Mouse (Mus musculus) liver, embryonic 13.5 days (tissue): ENCODE data around the gene Acly. TPM values are rescaled to one million over a fixed set of nuclear protein-coding genes. Genes with fewer than 3 reads are reported as not detected.

ENCODE experiments used
- ATAC-seq: fragments of 200-750 bp; cut with Nextera tagmentation; 2 replicates; pipeline ENCODE4 v1.8.0; 2017; ENCODE audit warnings: low read depth, mild to moderate bottlenecking, moderate number of reproducible peaks, moderate library complexity
- DNase-seq: peaks from one replicate; pipeline ENCODE4 v3.0.0; 2022
- H3K27ac ChIP-seq: fragments of 300-500 bp; sonication (generic); 2 replicates; pipeline ENCODE4 v1.5.1; 2015; ENCODE audit warnings: moderate library complexity, mild to moderate bottlenecking, inconsistent platforms
- H3K27me3 ChIP-seq: fragments of 300-500 bp; sonication (generic); 2 replicates; pipeline ENCODE4 v1.6.1; 2015; ENCODE audit warnings: mild to moderate bottlenecking, inconsistent platforms
- H3K36me3 ChIP-seq: fragments of 300-500 bp; sonication (generic); 2 replicates; pipeline ENCODE4 v1.6.1; 2015; ENCODE audit warnings: mild to moderate bottlenecking, inconsistent platforms
- H3K4me1 ChIP-seq: fragments of 300-500 bp; sonication (generic); replicated peaks from 2 replicates; pipeline ENCODE4 v1.6.1; 2015; ENCODE audit warnings: inconsistent platforms
- H3K4me2 ChIP-seq: fragments of 300-500 bp; sonication (generic); 2 replicates; pipeline ENCODE4 v1.6.1; 2015; ENCODE audit warnings: inconsistent platforms, mild to moderate bottlenecking, moderate library complexity
- H3K4me3 ChIP-seq: fragments of 300-500 bp; sonication (generic); replicated peaks from 2 replicates; pipeline ENCODE4 v1.5.1; 2015; ENCODE audit warnings: mild to moderate bottlenecking, inconsistent platforms
- H3K9ac ChIP-seq: fragments of 300-500 bp; sonication (generic); 2 replicates; pipeline ENCODE4 v1.6.1; 2015; ENCODE audit warnings: mild to moderate bottlenecking, inconsistent platforms
- H3K9me3 ChIP-seq: fragments of 300-500 bp; sonication (generic); replicated peaks from 2 replicates; pipeline ENCODE4 v1.6.1; 2016; ENCODE audit warnings: inconsistent platforms
- WGBS: fragments of 180-500 bp; shearing (Covaris S2); methylation state at CpG from one replicate; pipeline ENCODE4 v1.1.7; 2015; ENCODE audit not compliant: insufficient replicate concordance; 5-methylcytosine and 5-hydroxymethylcytosine counted together
- polyA plus RNA-seq: library from polyadenylated mRNA; unstranded; fragments of >200 nt; fragmentation: Nextera tagmentation; extraction: Ambion mirVana; gene quantifications from 2 replicates; pipeline ENCODE4 v1.2.1, GENCODE M21; 2015

Acly gene
- polyA plus RNA-seq, 1 experiment from 2014 or later = 86.2 TPM

DNA sequence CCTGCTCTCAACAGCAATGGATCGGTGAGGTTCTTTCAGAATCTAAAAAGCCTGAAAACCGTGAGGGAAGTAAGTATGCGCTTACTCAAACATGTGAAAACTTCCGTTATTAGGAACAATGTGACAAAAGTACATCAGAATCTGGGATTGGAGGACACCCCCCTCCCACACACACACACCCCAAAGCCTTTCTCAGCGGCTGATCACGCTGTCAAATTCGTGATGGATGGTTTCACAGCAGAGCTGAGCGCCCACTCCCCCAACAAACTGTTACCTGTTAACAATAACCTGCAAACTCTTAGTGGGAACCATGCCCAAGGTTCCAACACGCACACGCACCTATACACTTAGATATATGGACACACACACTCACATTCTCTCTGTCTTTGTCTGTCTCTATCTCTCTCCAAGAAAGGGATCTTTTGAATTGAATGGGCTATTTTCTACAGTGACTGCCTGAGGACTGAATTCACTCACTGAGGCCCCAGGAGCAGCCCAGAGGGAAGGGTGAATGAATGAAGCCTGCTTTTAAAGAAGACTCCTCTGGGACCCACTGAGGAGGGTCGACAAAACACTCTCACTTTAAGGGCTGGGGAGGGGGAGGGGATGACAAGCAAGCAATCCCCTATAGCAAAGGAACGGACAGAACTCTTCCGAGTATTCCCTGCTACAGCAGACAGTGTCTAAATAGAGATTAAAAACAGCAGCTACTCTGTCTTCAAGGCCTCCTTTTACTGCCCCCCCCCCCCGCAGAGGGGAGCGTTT lies 1.6 kb downstream of the Acly start:
- DNase-seq (no peak), ATAC-seq (no peak)
- WGBS = 41% methylated on average over 15 of the region's 15 CpGs
- H3K4me3 ChIP-seq = peak overlapping the region; percentile 76
- H3K4me2 ChIP-seq = peak overlapping the region; percentile 88
- H3K9me3 ChIP-seq = no peaks in the 10 kb centered on the region
- peak overlapping the region; percentile 86 for H3K9ac ChIP-seq
- H3K4me1 ChIP-seq = peaks cover 47% of the 10 kb centered on the region
- H3K27me3 ChIP-seq = no peaks in the 10 kb centered on the region
- H3K27ac ChIP-seq = no peak overlapping the region
- H3K36me3 ChIP-seq = peaks cover 34% of the 10 kb centered on the region

DNA sequence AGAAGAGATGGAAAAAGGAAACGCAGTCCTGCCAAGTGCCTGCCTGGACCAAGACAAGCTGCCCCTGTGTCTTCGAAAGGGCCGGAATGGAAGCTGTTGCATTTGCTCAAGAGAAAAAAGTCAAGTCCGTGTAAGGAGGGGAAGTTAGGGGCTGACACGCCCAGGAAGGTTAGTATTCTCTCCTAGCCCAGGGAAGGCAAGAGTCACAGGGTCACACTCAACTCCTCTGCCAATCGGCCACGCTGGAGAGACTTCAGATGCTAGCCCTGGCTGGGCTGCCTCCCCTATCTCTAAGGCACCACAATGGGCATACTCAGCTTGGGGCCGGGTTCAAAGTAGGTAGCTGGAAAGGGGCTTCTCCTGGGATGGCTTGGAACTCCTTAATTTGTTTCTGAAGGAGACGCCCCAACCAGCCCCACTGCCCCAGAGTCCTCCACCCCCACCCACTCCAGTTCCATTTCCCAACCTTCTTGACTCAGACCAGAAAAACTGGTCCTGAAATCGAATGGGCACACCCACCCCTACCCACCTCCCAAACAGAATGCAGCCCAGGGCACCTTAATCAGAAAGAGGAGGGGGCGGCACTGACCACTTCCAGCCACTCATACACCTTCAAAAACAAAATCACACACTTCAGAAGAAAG lies 2.7 kb downstream of the Acly start:
- DNase-seq (no peak), ATAC-seq (no peak)
- H3K36me3 ChIP-seq = peaks cover 45% of the 10 kb centered on the region
- no peaks in the 10 kb centered on the region for H3K27me3 ChIP-seq
- peaks cover 43% of the 10 kb centered on the region for H3K4me1 ChIP-seq
- peak overlapping the region; percentile 24; the same call in 1 of the 2 replicates for H3K9ac ChIP-seq
- peak overlapping the region; percentile 88 for H3K4me2 ChIP-seq
- WGBS = 51% methylated on average over 11 of the region's 11 CpGs
- H3K27ac ChIP-seq = no peak overlapping the region
- peak overlapping the region; percentile 76 for H3K4me3 ChIP-seq
- no peaks in the 10 kb centered on the region for H3K9me3 ChIP-seq

DNA sequence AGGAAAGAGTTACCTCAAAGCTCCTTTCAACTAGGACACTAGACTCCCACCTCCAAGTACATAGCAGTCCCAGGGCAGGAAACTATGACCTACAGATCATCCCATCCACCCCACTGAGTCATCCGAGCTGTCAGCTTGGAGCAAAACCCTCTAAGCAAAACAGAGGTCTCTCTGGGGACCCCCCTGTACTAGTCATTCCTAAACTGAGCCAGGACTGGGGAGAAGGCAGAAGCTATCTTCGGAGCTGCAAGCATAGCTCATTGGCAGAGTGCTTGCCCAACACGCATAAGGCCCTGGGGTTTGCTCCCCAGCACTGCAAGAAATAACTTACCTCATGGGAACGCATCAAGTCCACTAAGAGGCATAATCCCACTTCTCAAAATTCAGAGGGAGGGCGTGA lies 3.4 kb downstream of the Acly start:
- Histone ChIP-seq H3K36me3 (peaks cover 53% of the 10 kb centered on the region), H3K27ac (no peak overlapping the region), H3K9me3 (no peaks in the 10 kb centered on the region), H3K4me2 (no peak overlapping the region), H3K9ac (no peak overlapping the region), H3K4me3 (no peak overlapping the region), H3K27me3 (no peaks in the 10 kb centered on the region), H3K4me1 (peaks cover 50% of the 10 kb centered on the region)
- no peak for ATAC-seq
- WGBS = 81% methylated on average over 5 of the region's 5 CpGs
- DNase-seq = no peak

DNA sequence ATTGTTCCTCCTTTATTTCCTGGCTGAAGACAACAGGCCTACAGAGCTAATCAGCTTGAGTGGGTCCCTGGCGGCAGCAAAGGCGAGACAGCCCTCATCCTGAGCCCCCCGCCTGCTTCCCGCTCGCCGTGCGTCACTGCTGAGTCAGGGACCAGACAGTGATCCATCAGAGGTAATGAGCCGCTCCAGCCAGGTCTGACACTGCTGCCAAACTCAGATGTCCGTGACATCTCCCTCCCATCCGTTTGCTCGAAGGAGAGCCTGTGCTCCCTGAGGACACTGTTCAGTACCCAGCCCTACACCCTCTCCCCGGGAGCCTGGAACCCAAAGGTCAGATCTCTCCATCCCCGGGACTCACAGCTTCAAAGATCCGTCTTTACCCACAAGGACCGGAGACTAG lies 7.0 kb downstream of the Acly start:
- Histone ChIP-seq H3K4me3 (no peak overlapping the region), H3K27ac (no peak overlapping the region), H3K4me1 (peaks cover 33% of the 10 kb centered on the region), H3K36me3 (peaks cover 84% of the 10 kb centered on the region), H3K9ac (no peak overlapping the region), H3K27me3 (no peaks in the 10 kb centered on the region), H3K9me3 (no peaks in the 10 kb centered on the region), H3K4me2 (no peak overlapping the region)
- no peak for ATAC-seq
- WGBS = 83% methylated on average over 15 of the region's 15 CpGs
- DNase-seq = no peak

GRCm38 (mm10) chr11:100519188-100519587 lies 8.6 kb downstream of the Acly start:
- H3K4me1 ChIP-seq = peaks cover 16% of the 10 kb centered on the region
- H3K4me3 ChIP-seq = no peak overlapping the region
- peaks cover 96% of the 10 kb centered on the region for H3K36me3 ChIP-seq
- peak overlapping the region; percentile 10; the same call in 1 of the 2 replicates for H3K9ac ChIP-seq
- DNase-seq (no peak), ATAC-seq (no peak)
- H3K4me2 ChIP-seq = no peak overlapping the region
- H3K27ac ChIP-seq = no peak overlapping the region; the same call in 1 of the 2 replicates
- H3K9me3 ChIP-seq = no peaks in the 10 kb centered on the region
- no peaks in the 10 kb centered on the region for H3K27me3 ChIP-seq
- 73% methylated on average over 7 of the region's 7 CpGs for WGBS

GRCm38 (mm10) chr11:100518188-100518591 lies 9.6 kb downstream of the Acly start:
- Histone ChIP-seq H3K4me1 (peaks cover 13% of the 10 kb centered on the region), H3K4me2 (no peak overlapping the region), H3K9me3 (no peaks in the 10 kb centered on the region), H3K27me3 (no peaks in the 10 kb centered on the region), H3K4me3 (no peak overlapping the region), H3K9ac (no peak overlapping the region), H3K36me3 (peaks cover 96% of the 10 kb centered on the region), H3K27ac (no peak overlapping the region)
- 74% methylated on average over 5 of the region's 5 CpGs for WGBS
- DNase-seq = no peak
- ATAC-seq = peak; percentile 43

DNA sequence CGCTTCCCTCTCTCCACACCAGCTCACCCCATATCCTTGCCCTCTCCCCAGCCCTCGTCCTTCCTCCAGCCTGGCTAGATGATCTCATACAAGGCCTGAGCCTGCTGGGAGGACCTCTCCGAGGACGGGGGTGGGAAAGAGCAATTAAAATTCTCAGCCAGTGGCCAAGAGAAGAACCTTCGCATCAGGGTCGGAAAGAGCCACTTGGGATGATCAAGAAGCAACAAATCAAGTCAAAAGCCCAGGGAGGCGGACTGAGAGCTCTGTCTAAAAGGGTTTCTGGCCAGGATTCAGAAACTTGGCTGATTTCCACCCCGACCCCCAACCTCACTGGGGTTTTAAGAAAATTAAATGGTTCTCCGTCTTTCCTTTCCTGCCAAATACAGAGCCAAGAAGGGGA lies 11.5 kb downstream of the Acly start:
- Histone ChIP-seq H3K4me1 (peaks cover 13% of the 10 kb centered on the region), H3K9ac (no peak overlapping the region), H3K9me3 (no peaks in the 10 kb centered on the region), H3K4me2 (no peak overlapping the region), H3K27me3 (no peaks in the 10 kb centered on the region), H3K36me3 (peaks cover 94% of the 10 kb centered on the region), H3K27ac (no peak overlapping the region), H3K4me3 (no peak overlapping the region)
- WGBS = 83% methylated on average over 9 of the region's 9 CpGs
- no peak for DNase-seq
- ATAC-seq = no peak

- peaks cover 94% of the 10 kb centered on the region for H3K36me3 ChIP-seq
- no peak overlapping the region for H3K9ac ChIP-seq
- H3K4me3 ChIP-seq = no peak overlapping the region
- 88% methylated on average over 9 of the region's 9 CpGs for WGBS
- no peaks in the 10 kb centered on the region for H3K27me3 ChIP-seq
- ATAC-seq (no peak), DNase-seq (no peak)
- no peaks in the 10 kb centered on the region for H3K9me3 ChIP-seq
- H3K4me1 ChIP-seq = peaks cover 13% of the 10 kb centered on the region
- H3K4me2 ChIP-seq = no peak overlapping the region
- H3K27ac ChIP-seq = no peak overlapping the region
These were observed 12.0 kb downstream of the Acly start for GRCm38 (mm10) chr11:100515789-100516188.

DNA sequence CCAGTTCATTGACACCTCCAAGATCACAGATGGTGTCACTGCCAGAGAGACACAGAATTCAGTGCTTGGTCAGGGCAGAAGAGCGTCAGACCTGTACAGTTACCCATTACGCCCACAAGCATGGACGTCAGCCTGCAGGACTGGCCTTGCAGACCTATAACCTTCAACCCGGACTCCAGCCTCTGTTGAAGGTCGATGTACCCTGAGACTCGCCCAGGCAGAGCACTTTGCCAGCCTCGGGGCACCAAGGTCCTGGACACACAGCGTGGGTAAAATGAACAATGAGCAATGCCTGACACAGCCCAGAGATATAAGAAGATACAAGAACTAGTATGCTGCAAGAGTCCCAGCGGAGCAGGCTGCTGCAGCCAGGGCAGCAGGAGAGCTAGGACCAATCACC lies 12.7 kb downstream of the Acly start:
- Histone ChIP-seq H3K27ac (no peak overlapping the region), H3K4me1 (peaks cover 13% of the 10 kb centered on the region), H3K9ac (no peak overlapping the region), H3K36me3 (peaks cover 88% of the 10 kb centered on the region), H3K4me3 (no peak overlapping the region), H3K27me3 (no peaks in the 10 kb centered on the region), H3K9me3 (no peaks in the 10 kb centered on the region), H3K4me2 (no peak overlapping the region)
- WGBS = 83% methylated on average over 9 of the region's 9 CpGs
- DNase-seq = no peak
- no peak for ATAC-seq

GRCm38 (mm10) chr11:100513716-100514115 lies 14.1 kb downstream of the Acly start:
- peaks cover 85% of the 10 kb centered on the region for H3K36me3 ChIP-seq
- WGBS = 79% methylated on average over 10 of the region's 10 CpGs
- H3K4me3 ChIP-seq = no peak overlapping the region
- no peak overlapping the region for H3K27ac ChIP-seq
- no peaks in the 10 kb centered on the region for H3K9me3 ChIP-seq
- no peak overlapping the region for H3K4me2 ChIP-seq
- DNase-seq = no peak
- no peak overlapping the region for H3K9ac ChIP-seq
- ATAC-seq = no peak
- H3K27me3 ChIP-seq = no peaks in the 10 kb centered on the region
- no peaks in the 10 kb centered on the region; the same call in 1 of the 2 replicates for H3K4me1 ChIP-seq

- no peak overlapping the region for H3K27ac ChIP-seq
- H3K4me3 ChIP-seq = no peak overlapping the region
- no peak for ATAC-seq
- H3K9me3 ChIP-seq = no peaks in the 10 kb centered on the region
- no peaks in the 10 kb centered on the region for H3K27me3 ChIP-seq
- peaks cover 83% of the 10 kb centered on the region for H3K36me3 ChIP-seq
- no peaks in the 10 kb centered on the region for H3K4me1 ChIP-seq
- DNase-seq = no peak
- no peak overlapping the region for H3K9ac ChIP-seq
- 94% methylated on average over 1 of the region's 1 CpGs for WGBS
- H3K4me2 ChIP-seq = no peak overlapping the region
These were observed 15.4 kb downstream of the Acly start for GRCm38 (mm10) chr11:100512384-100512783.

DNA sequence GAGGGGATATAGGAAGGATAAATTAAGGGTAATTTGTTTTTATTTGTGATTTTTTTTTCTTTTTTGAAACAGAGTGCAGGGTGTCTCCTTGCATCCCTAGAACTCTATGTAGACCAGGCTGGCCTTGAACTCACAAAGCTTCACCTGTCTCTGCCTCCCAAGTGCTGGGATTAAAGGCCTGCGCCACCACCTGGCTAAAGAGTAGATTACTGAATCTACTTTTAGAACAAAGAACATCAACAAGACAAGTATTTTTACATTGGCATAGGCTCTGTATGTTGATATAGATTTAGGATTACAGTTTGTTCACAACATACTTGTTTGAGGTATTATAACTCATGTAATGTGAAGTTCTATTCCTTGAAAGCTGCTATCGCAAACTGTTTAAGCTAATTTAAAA lies 17.2 kb downstream of the Acly start:
- Histone ChIP-seq H3K9ac (no peak overlapping the region), H3K27ac (no peak overlapping the region), H3K36me3 (peaks cover 84% of the 10 kb centered on the region), H3K27me3 (no peaks in the 10 kb centered on the region), H3K4me1 (peaks cover 4% of the 10 kb centered on the region), H3K9me3 (no peaks in the 10 kb centered on the region), H3K4me2 (no peak overlapping the region), H3K4me3 (no peak overlapping the region)
- ATAC-seq (no peak), DNase-seq (no peak)
- 87% methylated on average over 2 of the region's 2 CpGs for WGBS
